Mouse (Mus musculus) thymus, postnatal 0 days (tissue): ENCODE data around the gene Spata1. TPM values are rescaled to one million over a fixed set of nuclear protein-coding genes. Genes with fewer than 3 reads are reported as not detected.
A peak's percentile ranks its signal among the peaks of the same experiment; 100 is the strongest.

Source experiments
- DNase-seq: peaks from one replicate; pipeline ENCODE4 v3.0.0-alpha.2; 2015; ENCODE audit warnings: low spot score
- polyA plus RNA-seq: library from polyadenylated mRNA; unstranded; fragments of >200 nt; fragmentation: Nextera tagmentation; extraction: Ambion mirVana; gene quantifications from 2 replicates; pipeline ENCODE4 v1.2.1, GENCODE M21; 2015

Gene Spata1
- polyA plus RNA-seq = 5.7 and 8.1 TPM in 2 replicates

GRCm38 (mm10) chr3:146499431-146500002, at the start of gene Spata1, which contains the start of gene Gng5:
Spata1 (minus strand) TSS chr3:146499753.
Gng5 (plus strand) TSS chr3:146499807.
- peak; percentile 95 for DNase-seq

GRCm38 (mm10) chr3:146543632-146544031, 44.1 kb upstream of the Spata1 start:
- no peak for DNase-seq

GRCm38 (mm10) chr3:146540521-146541273, 41.1 kb upstream of the Spata1 start:
- DNase-seq = no peak

- no peak for DNase-seq
Observed at GRCm38 (mm10) chr3:146534986-146535385, 35.4 kb upstream of the Spata1 start.

GRCm38 (mm10) chr3:146528335-146528734, 28.8 kb upstream of the Spata1 start:
- DNase-seq = no peak

GRCm38 (mm10) chr3:146521652-146522020, 22.1 kb upstream of the Spata1 start:
- DNase-seq = no peak

GRCm38 (mm10) chr3:146520798-146521651, 21.5 kb upstream of the Spata1 start, which contains the start of gene Rpf1:
Rpf1 (minus strand) TSS chr3:146521429.
- peak; percentile 94 for DNase-seq

GRCm38 (mm10) chr3:146520226-146520797, 20.8 kb upstream of the Spata1 start:
- no peak for DNase-seq

- no peak for DNase-seq
Observed at GRCm38 (mm10) chr3:146506711-146507110, 7.2 kb upstream of the Spata1 start.

- no peak for DNase-seq
Observed at GRCm38 (mm10) chr3:146501601-146502123, 2.1 kb upstream of the Spata1 start.

GRCm38 (mm10) chr3:146500810-146501201, 1.3 kb upstream of the Spata1 start:
- peak; percentile 15 for DNase-seq

- DNase-seq = peak; percentile 80
Observed at GRCm38 (mm10) chr3:146500003-146500809, 653 bp upstream of the Spata1 start.

GRCm38 (mm10) chr3:146498989-146499388, 564 bp downstream of the Spata1 start:
- DNase-seq = no peak

GRCm38 (mm10) chr3:146494941-146495340, 4.6 kb downstream of the Spata1 start:
- DNase-seq = no peak

- no peak for DNase-seq
Observed at GRCm38 (mm10) chr3:146486464-146486863, 13.1 kb downstream of the Spata1 start.

GRCm38 (mm10) chr3:146482044-146482443, 17.5 kb downstream of the Spata1 start:
- no peak for DNase-seq

- no peak for DNase-seq
Observed at GRCm38 (mm10) chr3:146474428-146474827, 25.1 kb downstream of the Spata1 start.

GRCm38 (mm10) chr3:146473741-146474140, 25.8 kb downstream of the Spata1 start:
- no peak for DNase-seq

- no peak for DNase-seq
Observed at GRCm38 (mm10) chr3:146472657-146473056, 26.9 kb downstream of the Spata1 start.

- no peak for DNase-seq
Observed at GRCm38 (mm10) chr3:146469226-146469625, 30.3 kb downstream of the Spata1 start.
